Mouse (Mus musculus): ENCODE results near the gene Casq2. TPM values are rescaled to one million over a fixed set of nuclear protein-coding genes. Genes with fewer than 3 reads are reported as not detected.

Casq2 gene
- polyA plus RNA-seq, 1 experiment from 2014 or later: 1.1 TPM

GRCm38 (mm10) chr3:102084833-102085491, 1.3 kb upstream of the Casq2 start:
- WGBS: 62% methylated on average over 13 of the region's 13 CpGs
- Histone ChIP-seq H3K36me3 (no peaks in the 10 kb centered on the region), H3K9me3 (replicated peaks) (no peaks in the 10 kb centered on the region), H3K27me3 (peaks cover 13% of the 10 kb centered on the region; the same call in 1 of the 2 replicates), H3K27ac (no peak overlapping the region), H3K4me3 (no peak overlapping the region), H3K4me2 (replicated peaks) (no peak overlapping the region), H3K4me1 (0 out of 2 replicates have a peak, but pooled peaks cover 3% of the 10 kb centered on the region), H3K9ac (no peak overlapping the region)
- no peak for ATAC-seq (ENCODE audit: low FRiP score)

- no peak for ATAC-seq (ENCODE audit: low FRiP score)
- Histone ChIP-seq H3K4me1 (0 out of 2 replicates have a peak, but pooled peaks cover 3% of the 10 kb centered on the region), H3K9ac (no peak overlapping the region), H3K4me2 (replicated peaks) (no peak overlapping the region), H3K9me3 (replicated peaks) (no peaks in the 10 kb centered on the region), H3K27ac (no peak overlapping the region), H3K36me3 (no peaks in the 10 kb centered on the region), H3K27me3 (peaks cover 13% of the 10 kb centered on the region; the same call in 1 of the 2 replicates), H3K4me3 (no peak overlapping the region)
- WGBS: 35% methylated on average over 12 of the region's 12 CpGs
These were observed 496 bp upstream of the Casq2 start for GRCm38 (mm10) chr3:102085719-102086118.

GRCm38 (mm10) chr3:102094841-102095240, 8.6 kb downstream of the Casq2 start:
- no peaks in the 10 kb centered on the region for H3K36me3 ChIP-seq
- 88% methylated on average over 3 of the region's 3 CpGs for WGBS
- no peaks in the 10 kb centered on the region for H3K4me1 ChIP-seq
- no peak overlapping the region for H3K4me3 ChIP-seq
- no peak for ATAC-seq (ENCODE audit: low FRiP score)
- no peak overlapping the region for H3K27ac ChIP-seq
- no peak overlapping the region for H3K4me2 ChIP-seq (replicated peaks)
- H3K27me3 ChIP-seq: no peaks in the 10 kb centered on the region; the same call in 1 of the 2 replicates
- no peaks in the 10 kb centered on the region for H3K9me3 ChIP-seq (replicated peaks)
- no peak overlapping the region for H3K9ac ChIP-seq

GRCm38 (mm10) chr3:102095412-102095811, 9.2 kb downstream of the Casq2 start:
- no peaks in the 10 kb centered on the region for H3K9me3 ChIP-seq (replicated peaks)
- H3K27me3 ChIP-seq: no peaks in the 10 kb centered on the region; the same call in 1 of the 2 replicates
- no peak for ATAC-seq (ENCODE audit: low FRiP score)
- no peaks in the 10 kb centered on the region for H3K4me1 ChIP-seq
- H3K4me3 ChIP-seq: no peak overlapping the region
- no peak overlapping the region for H3K9ac ChIP-seq
- no peak overlapping the region for H3K27ac ChIP-seq
- no peak overlapping the region for H3K4me2 ChIP-seq (replicated peaks)
- 81% methylated on average over 5 of the region's 5 CpGs for WGBS
- H3K36me3 ChIP-seq: no peaks in the 10 kb centered on the region

- no peaks in the 10 kb centered on the region for H3K4me1 ChIP-seq
- H3K4me3 ChIP-seq: no peak overlapping the region
- H3K27ac ChIP-seq: no peak overlapping the region
- no peaks in the 10 kb centered on the region for H3K9me3 ChIP-seq (replicated peaks)
- H3K9ac ChIP-seq: no peak overlapping the region
- 90% methylated on average over 8 of the region's 8 CpGs for WGBS
- H3K27me3 ChIP-seq: no peaks in the 10 kb centered on the region; the same call in 1 of the 2 replicates
- no peaks in the 10 kb centered on the region for H3K36me3 ChIP-seq
- no peak for ATAC-seq (ENCODE audit: low FRiP score)
- no peak overlapping the region for H3K4me2 ChIP-seq (replicated peaks)
These were observed 10.2 kb downstream of the Casq2 start for GRCm38 (mm10) chr3:102096366-102096765.

- no peaks in the 10 kb centered on the region for H3K9me3 ChIP-seq (replicated peaks)
- no peaks in the 10 kb centered on the region for H3K4me1 ChIP-seq
- no peak overlapping the region for H3K27ac ChIP-seq
- no peak overlapping the region for H3K9ac ChIP-seq
- no peak overlapping the region for H3K4me3 ChIP-seq
- no peaks in the 10 kb centered on the region for H3K36me3 ChIP-seq
- 92% methylated on average over 2 of the region's 2 CpGs for WGBS
- H3K27me3 ChIP-seq: no peaks in the 10 kb centered on the region; the same call in 1 of the 2 replicates
- H3K4me2 ChIP-seq (replicated peaks): no peak overlapping the region
- ATAC-seq (ENCODE audit: low FRiP score): no peak
These were observed 10.8 kb downstream of the Casq2 start for GRCm38 (mm10) chr3:102096976-102097375.

GRCm38 (mm10) chr3:102099242-102099641, 13.0 kb downstream of the Casq2 start:
- no peak for ATAC-seq (ENCODE audit: low FRiP score)
- Histone ChIP-seq H3K4me3 (no peak overlapping the region), H3K27me3 (no peaks in the 10 kb centered on the region; the same call in 1 of the 2 replicates), H3K9ac (no peak overlapping the region), H3K27ac (no peak overlapping the region), H3K4me1 (no peaks in the 10 kb centered on the region), H3K36me3 (no peaks in the 10 kb centered on the region), H3K9me3 (replicated peaks) (no peaks in the 10 kb centered on the region), H3K4me2 (replicated peaks) (no peak overlapping the region)
- 61% methylated on average over 9 of the region's 10 CpGs for WGBS

GRCm38 (mm10) chr3:102099793-102100192, 13.6 kb downstream of the Casq2 start:
- H3K4me1 ChIP-seq: no peaks in the 10 kb centered on the region
- ATAC-seq (ENCODE audit: low FRiP score): no peak
- no peaks in the 10 kb centered on the region for H3K36me3 ChIP-seq
- no peaks in the 10 kb centered on the region for H3K9me3 ChIP-seq (replicated peaks)
- WGBS: 93% methylated on average over 3 of the region's 3 CpGs
- H3K27me3 ChIP-seq: no peaks in the 10 kb centered on the region; the same call in 1 of the 2 replicates
- no peak overlapping the region for H3K4me2 ChIP-seq (replicated peaks)
- no peak overlapping the region for H3K27ac ChIP-seq
- no peak overlapping the region for H3K4me3 ChIP-seq
- no peak overlapping the region for H3K9ac ChIP-seq

- WGBS: 87% methylated on average over 4 of the region's 4 CpGs
- no peak for ATAC-seq (ENCODE audit: low FRiP score)
These were observed 15.2 kb downstream of the Casq2 start for GRCm38 (mm10) chr3:102101445-102101844.

GRCm38 (mm10) chr3:102103811-102104565, 17.8 kb downstream of the Casq2 start:
- Histone ChIP-seq H3K9me3 (replicated peaks) (no peaks in the 10 kb centered on the region), H3K9ac (no peak overlapping the region), H3K4me2 (replicated peaks) (no peak overlapping the region), H3K36me3 (no peaks in the 10 kb centered on the region), H3K4me1 (no peaks in the 10 kb centered on the region), H3K4me3 (no peak overlapping the region), H3K27ac (no peak overlapping the region), H3K27me3 (no peaks in the 10 kb centered on the region; the same call in 1 of the 2 replicates)
- ATAC-seq (ENCODE audit: low FRiP score): no peak
- 77% methylated on average over 9 of the region's 9 CpGs for WGBS

More at GRCm38 (mm10) chr3:102101445-102101844, 15.2 kb downstream of the Casq2 start:
- no peaks in the 10 kb centered on the region for H3K9me3 ChIP-seq (replicated peaks)
- no peak overlapping the region for H3K4me2 ChIP-seq (replicated peaks)
- H3K4me3 ChIP-seq: no peak overlapping the region
- H3K36me3 ChIP-seq: no peaks in the 10 kb centered on the region
- H3K27me3 ChIP-seq: no peaks in the 10 kb centered on the region; the same call in 1 of the 2 replicates
- no peak overlapping the region for H3K9ac ChIP-seq
- H3K27ac ChIP-seq: no peak overlapping the region
- H3K4me1 ChIP-seq: no peaks in the 10 kb centered on the region

GRCm38 (mm10) chr3:102108201-102108600, 22.0 kb downstream of the Casq2 start:
- Histone ChIP-seq H3K9me3 (replicated peaks) (no peaks in the 10 kb centered on the region), H3K4me2 (replicated peaks) (no peak overlapping the region), H3K27ac (no peak overlapping the region), H3K4me3 (no peak overlapping the region), H3K36me3 (no peaks in the 10 kb centered on the region), H3K4me1 (0 out of 2 replicates have a peak, but pooled peaks cover 2% of the 10 kb centered on the region), H3K9ac (no peak overlapping the region), H3K27me3 (no peaks in the 10 kb centered on the region)
- no peak for ATAC-seq (ENCODE audit: low FRiP score)
- WGBS: 81% methylated on average over 3 of the region's 3 CpGs

GRCm38 (mm10) chr3:102111979-102112599, 25.9 kb downstream of the Casq2 start:
- Histone ChIP-seq H3K4me2 (replicated peaks) (no peak overlapping the region), H3K9me3 (replicated peaks) (no peaks in the 10 kb centered on the region), H3K9ac (no peak overlapping the region), H3K36me3 (no peaks in the 10 kb centered on the region), H3K4me3 (no peak overlapping the region), H3K27me3 (0 out of 2 replicates have a peak, but pooled peaks cover 3% of the 10 kb centered on the region), H3K27ac (no peak overlapping the region), H3K4me1 (0 out of 2 replicates have a peak, but pooled peaks cover 2% of the 10 kb centered on the region)
- ATAC-seq (ENCODE audit: low FRiP score): no peak
- 78% methylated on average over 7 of the region's 7 CpGs for WGBS
